Mouse (Mus musculus) cerebellum, adult 2 months (tissue): ENCODE measurements around the gene Cyp4a32.

Experiments used
- CTCF ChIP-seq: fragments of 200-500 bp; IDR thresholded peaks from 2 replicates; pipeline ENCODE4 v1.5.1; 2011; ENCODE audit warnings: low read depth, mild to moderate bottlenecking, control low read depth, low read length, moderate library complexity, borderline replicate concordance; ENCODE audit not compliant: insufficient read depth
- POLR2A ChIP-seq: fragments of 200-500 bp; IDR thresholded peaks from 2 replicates; pipeline ENCODE4 v1.6.1; 2011; ENCODE audit warnings: low read length, control low read depth, borderline replicate concordance; ENCODE audit not compliant: insufficient read depth

- TF ChIP-seq POLR2A (no peak), CTCF (no peak)
These were observed 4.4 kb upstream of the Cyp4a32 start for GRCm38 (mm10) chr4:115596357-115596756.
